Mouse (Mus musculus): ENCODE results near the gene Olfml3.

The Olfml3 gene

GRCm38 (mm10) chr3:103739329-103739728 lies 1.5 kb upstream of the Olfml3 start, which contains the start of gene Gm10964:
Gm10964 (plus strand) TSS chr3:103739366.
- DNase-seq = no peak

- DNase-seq = peak in 1 of 2 experiments; percentile 65
Observed at GRCm38 (mm10) chr3:103737061-103737754, 593 bp downstream of the Olfml3 start.

- no peak for DNase-seq
Observed at GRCm38 (mm10) chr3:103735776-103736600, 1.8 kb downstream of the Olfml3 start.

GRCm38 (mm10) chr3:103734696-103735519 lies 2.9 kb downstream of the Olfml3 start:
- peak; percentile 25 to 34 for DNase-seq

- no peak for DNase-seq
Observed at GRCm38 (mm10) chr3:103733799-103734695, 3.8 kb downstream of the Olfml3 start.

GRCm38 (mm10) chr3:103733176-103733575 lies 4.6 kb downstream of the Olfml3 start:
- no peak for DNase-seq

- no peak for DNase-seq
Observed at GRCm38 (mm10) chr3:103732116-103732515, 5.7 kb downstream of the Olfml3 start.

GRCm38 (mm10) chr3:103729850-103730249 lies 8.0 kb downstream of the Olfml3 start:
- no peak for DNase-seq

GRCm38 (mm10) chr3:103727813-103728326 lies 9.9 kb downstream of the Olfml3 start:
- DNase-seq = no peak

- DNase-seq = no peak
Observed at GRCm38 (mm10) chr3:103726642-103727041, 11.2 kb downstream of the Olfml3 start.

GRCm38 (mm10) chr3:103724137-103724536 lies 13.7 kb downstream of the Olfml3 start:
- peak in 1 of 2 experiments; percentile 33 for DNase-seq

- DNase-seq = no peak
Observed at GRCm38 (mm10) chr3:103718728-103719127, 19.1 kb downstream of the Olfml3 start.

- no peak for DNase-seq
Observed at GRCm38 (mm10) chr3:103716774-103717760, 20.7 kb downstream of the Olfml3 start.

GRCm38 (mm10) chr3:103715762-103716693 lies 21.8 kb downstream of the Olfml3 start:
- peak; percentile 54 to 56 for DNase-seq

GRCm38 (mm10) chr3:103714942-103715341 lies 22.9 kb downstream of the Olfml3 start:
- DNase-seq = no peak

GRCm38 (mm10) chr3:103714236-103714875 lies 23.4 kb downstream of the Olfml3 start:
- DNase-seq = no peak

- DNase-seq = no peak
Observed at GRCm38 (mm10) chr3:103712196-103712595, 25.6 kb downstream of the Olfml3 start.

GRCm38 (mm10) chr3:103709470-103710040 lies 28.2 kb downstream of the Olfml3 start:
- no peak for DNase-seq
